Mouse (Mus musculus): Measurements from ENCODE around the gene Slc25a21.

Gene Slc25a21

GRCm38 (mm10) chr12:56727631-56728030, 469.6 kb downstream of the Slc25a21 start:
- DNase-seq = no peak

DNA sequence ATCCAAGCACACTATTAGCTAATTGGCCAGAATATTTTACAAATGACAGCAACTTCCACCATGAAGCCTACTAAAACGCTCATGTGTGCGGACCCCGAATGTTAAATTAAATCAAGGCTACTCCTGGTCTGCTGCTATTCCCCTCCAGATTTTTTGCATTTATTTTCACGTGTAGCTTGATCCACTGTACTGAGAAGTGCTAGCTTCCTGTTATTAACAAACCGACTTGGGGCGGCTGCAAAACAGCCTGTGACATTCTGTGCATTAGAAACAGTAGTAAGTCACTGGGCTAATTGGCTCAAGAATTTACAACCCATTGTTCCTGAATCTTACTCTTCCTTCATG, 478.6 kb downstream of the Slc25a21 start:
- DNase-seq = no peak

- DNase-seq = no peak
Measured at GRCm38 (mm10) chr12:56717971-56718706, 479.1 kb downstream of the Slc25a21 start.

GRCm38 (mm10) chr12:56701004-56701403, 496.3 kb downstream of the Slc25a21 start:
- DNase-seq = no peak

DNA sequence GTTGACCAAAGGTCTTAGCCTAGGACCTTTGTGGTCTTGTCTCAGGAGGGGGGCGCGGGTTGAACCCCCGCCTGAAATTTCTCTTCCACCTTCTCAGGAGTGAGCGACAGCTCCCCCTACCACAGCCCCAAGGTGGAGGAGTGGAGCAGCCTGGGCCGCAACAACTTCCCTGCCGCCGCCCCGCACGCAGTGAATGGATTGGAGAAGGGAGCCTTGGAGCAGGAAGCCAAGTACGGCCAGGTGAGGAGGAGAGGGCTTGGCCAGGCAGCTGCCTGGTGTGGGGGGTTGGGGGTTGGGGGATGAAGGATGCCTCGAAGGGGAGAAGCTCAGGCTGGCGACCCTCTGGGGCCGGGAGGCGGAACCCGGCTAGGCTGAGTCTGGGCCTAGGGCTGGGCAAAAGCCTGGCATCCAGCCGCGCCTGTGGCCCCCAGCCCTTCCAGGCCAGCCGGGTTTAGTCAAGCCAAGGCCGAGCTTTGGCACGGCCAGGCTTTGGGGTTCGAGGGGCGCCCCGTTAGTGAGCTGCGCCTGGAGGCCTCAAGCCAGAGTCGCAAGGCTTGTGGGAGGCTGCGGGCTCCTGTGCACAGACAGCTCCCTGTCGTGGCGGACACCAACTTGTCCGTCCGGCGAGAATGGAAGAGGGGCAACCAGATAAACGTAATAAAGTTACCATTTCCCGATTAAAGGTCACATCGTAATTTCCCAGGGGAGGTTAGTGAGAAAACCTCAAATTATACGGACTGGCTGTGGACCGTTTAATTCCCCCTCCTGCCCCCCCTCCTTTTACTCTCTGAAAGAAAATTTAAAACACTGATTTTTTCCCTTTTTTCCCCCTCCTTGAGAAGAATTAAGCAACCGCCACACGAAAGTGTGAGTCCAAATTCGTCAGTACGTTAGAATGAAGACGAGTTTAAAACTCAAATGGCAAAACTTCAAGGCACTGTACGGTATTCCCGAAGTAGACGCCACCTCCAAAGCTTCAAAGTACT, 497.1 kb downstream of the Slc25a21 start:
- no peak for DNase-seq

- no peak for DNase-seq
Measured at GRCm38 (mm10) chr12:56699351-56699750, 497.9 kb downstream of the Slc25a21 start.

GRCm38 (mm10) chr12:56698191-56698980, 498.9 kb downstream of the Slc25a21 start:
- no peak for DNase-seq

- DNase-seq = no peak
Measured at GRCm38 (mm10) chr12:56697785-56698184, 499.5 kb downstream of the Slc25a21 start.

GRCm38 (mm10) chr12:56697011-56697740, 500.1 kb downstream of the Slc25a21 start:
- no peak for DNase-seq

DNA sequence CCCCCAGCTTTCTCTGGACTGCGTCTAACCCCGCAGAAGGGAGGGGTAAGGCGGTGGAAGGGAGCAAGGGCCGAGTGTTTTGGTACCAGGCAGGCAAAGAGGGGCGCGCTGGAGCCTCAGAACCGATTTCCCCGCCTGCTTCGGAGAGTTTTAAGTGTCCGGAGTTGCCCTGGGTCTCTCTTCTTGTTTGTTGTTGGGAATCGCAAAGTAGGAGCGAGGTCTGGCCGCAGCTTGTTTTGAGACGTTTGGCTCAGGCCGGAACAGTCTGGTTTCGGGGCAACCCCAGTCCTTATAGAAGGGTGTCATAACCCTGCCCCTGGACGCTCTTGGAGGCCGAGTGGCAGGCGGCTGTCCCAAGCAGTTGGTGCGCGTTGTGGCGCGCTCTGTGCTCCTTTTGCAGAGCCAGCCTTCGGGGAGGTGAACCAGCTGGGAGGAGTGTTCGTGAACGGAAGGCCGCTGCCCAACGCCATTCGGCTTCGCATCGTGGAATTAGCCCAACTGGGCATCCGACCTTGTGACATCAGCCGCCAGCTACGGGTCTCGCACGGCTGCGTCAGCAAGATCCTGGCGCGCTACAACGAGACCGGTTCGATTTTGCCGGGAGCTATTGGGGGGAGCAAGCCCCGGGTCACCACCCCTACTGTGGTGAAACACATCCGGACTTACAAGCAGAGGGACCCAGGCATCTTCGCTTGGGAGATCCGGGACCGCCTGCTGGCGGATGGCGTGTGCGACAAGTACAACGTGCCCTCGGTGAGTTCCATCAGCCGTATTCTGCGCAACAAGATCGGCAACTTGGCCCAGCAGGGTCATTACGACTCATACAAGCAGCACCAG, 500.9 kb downstream of the Slc25a21 start:
- no peak for DNase-seq

DNA sequence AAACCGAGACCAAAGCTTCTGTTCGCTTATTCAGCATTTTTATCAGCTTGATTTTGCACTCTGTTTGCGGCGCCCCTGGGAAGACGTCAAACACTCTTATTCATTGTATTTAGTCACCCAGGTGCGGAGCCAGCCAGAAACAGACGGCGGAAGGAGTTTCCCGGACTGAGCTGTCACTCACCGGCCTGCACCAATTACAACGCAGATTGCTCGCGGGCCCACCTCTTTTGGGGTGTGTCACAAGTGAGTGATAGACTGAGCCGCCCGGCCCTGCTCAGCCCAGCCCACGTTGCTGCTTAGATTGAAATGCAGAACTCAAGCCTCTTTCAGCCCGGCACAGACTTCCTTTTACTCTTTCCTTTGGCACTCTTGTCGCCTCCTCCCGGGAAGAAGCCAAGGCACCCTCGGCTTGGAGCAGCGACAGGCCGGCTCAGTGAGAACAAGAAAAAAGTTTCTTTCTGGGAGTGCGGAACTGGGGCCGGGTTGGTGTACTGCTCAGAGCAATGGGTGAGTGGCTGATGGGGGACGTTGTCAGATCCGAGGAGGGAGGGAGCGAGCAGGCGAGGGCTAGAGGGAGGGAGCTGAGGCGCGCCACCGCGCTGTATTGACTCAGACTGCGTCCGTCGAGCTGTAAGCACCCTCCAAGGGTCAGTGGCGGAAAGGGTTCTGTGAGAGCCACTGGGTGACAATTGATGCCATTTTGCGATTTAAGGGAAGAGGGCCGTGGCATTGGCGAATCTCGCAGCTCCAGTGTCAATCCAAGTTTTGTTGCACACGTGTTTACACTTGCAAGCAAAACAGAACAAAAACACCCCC, 501.7 kb downstream of the Slc25a21 start:
- DNase-seq = peak; percentile 79 to 82

- no peak for DNase-seq
Measured at GRCm38 (mm10) chr12:56694936-56695335, 502.3 kb downstream of the Slc25a21 start.

DNA sequence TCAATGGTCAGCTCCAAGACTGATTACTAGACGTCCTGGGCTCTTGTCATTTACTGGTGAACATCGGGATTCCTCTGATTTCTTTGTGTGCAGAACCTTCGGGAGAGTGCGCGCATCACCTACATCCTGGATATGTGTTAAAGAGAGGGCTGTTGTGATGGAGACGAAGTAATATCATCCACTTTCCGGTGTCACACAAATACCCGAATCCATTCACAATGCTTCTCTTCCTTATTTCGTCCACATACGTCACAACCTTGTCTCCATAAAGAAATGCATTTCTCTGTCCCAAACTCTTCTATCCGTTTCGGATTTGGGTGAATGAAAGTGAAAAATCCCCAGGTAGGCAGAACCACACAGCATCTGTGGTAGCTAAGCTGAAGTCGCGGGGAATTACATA, 502.9 kb downstream of the Slc25a21 start:
- DNase-seq = no peak

- no peak for DNase-seq
Measured at GRCm38 (mm10) chr12:56693411-56694098, 503.7 kb downstream of the Slc25a21 start.

- DNase-seq = no peak
Measured at GRCm38 (mm10) chr12:56692536-56692935, 504.7 kb downstream of the Slc25a21 start.

DNA sequence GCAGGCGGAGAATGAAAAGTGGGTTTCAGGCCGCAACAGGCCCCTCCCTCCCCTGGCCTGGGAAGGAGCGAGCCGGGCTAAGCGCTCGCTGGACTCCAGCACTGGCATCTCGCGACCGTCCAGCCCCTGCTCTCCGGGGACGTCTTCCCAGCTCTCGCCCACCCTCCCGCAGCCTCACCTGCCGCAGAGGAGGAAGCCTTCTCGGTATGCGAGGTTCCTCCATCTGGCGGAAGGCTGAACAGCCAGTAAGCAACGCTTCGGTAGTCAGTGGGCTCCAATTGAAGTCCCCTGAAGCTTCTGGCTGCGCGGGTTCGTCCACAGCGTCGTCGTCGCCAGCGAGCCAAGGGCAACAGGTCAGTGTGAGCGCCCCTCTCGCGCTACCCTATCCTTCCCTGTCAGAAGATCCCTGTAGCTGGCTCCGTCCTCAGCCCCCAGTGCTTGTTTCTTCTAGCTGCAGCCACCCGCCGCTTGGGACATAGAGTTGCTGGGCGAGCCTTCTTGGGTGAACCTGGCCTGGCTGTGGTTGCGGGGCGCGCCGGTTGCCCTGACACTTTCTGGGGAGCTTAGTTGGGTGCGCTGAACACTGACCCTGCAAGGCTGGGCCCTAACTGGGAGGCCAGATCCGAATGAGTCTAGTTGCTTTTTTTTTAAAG, 505.7 kb downstream of the Slc25a21 start, which contains the start of gene Pax9:
Gene Pax9, plus strand, starts transcription at position 341 of the 653 bp plus-strand sequence.
- DNase-seq = no peak

DNA sequence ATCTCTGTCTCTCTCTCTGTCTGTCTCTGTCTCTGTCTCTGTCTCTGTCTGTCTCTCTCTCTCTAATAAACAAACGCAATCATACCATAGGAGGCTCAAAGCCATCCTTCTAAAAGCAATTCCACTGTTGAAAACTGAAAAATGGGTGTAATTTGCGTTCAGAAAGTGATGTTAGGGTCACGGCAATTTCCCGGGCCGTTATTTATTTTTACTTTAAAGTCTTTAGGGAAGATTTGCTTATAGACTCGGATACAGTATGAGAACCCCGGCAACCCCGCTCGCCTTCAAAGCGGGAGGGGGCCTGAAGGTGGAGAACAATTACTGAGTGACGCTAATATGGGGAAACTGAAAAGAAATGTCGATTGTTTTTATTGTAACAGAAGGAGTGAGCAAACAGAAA, 506.3 kb downstream of the Slc25a21 start:
- DNase-seq = no peak

DNA sequence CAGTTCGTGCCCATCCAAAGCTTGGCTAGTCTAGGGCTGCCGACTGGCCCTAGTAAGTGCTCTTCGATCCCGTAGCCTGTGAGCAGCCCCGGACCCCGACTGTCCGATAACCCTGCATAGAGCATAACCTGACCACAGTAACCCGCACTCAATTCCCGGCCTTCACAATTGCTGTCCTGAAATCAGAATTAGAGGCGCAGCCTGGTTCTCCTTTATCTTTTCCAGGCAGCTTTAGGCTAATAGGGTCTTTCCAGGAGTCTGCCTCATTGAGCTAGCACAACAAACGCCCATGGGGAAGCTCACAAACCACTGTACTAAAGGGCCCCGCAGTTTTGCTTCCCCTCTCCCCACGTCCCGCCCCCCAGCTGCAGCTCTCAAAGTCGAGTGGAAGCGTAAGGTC, 506.9 kb downstream of the Slc25a21 start:
- DNase-seq = no peak

- DNase-seq = no peak
Measured at GRCm38 (mm10) chr12:56689736-56690135, 507.5 kb downstream of the Slc25a21 start.

Data from lung, postnatal 4 days (tissue).